Mouse (Mus musculus) embryonic facial prominence, embryonic 14.5 days (tissue): ENCODE measurements around the gene Arrdc2. TPM values are rescaled to one million over a fixed set of nuclear protein-coding genes. Genes with fewer than 3 reads are reported as not detected.

ENCODE experiments used
- ATAC-seq: fragments of 200-750 bp; cut with Nextera tagmentation; 2 replicates; pipeline ENCODE4 v1.8.0; 2017; ENCODE audit warnings: low read depth, moderate number of reproducible peaks, moderate TSS enrichment
- DNase-seq: peaks from one replicate; pipeline ENCODE4 v3.0.0-alpha.2; 2015; ENCODE audit warnings: low spot score
- H3K27ac ChIP-seq: fragments of 300-500 bp; sonication (generic); replicated peaks from 2 replicates; pipeline ENCODE4 v1.5.1; 2014; ENCODE audit warnings: low read depth, mild to moderate bottlenecking, low read length, moderate library complexity
- H3K27me3 ChIP-seq: fragments of 300-500 bp; sonication (generic); replicated peaks from 2 replicates; pipeline ENCODE4 v1.6.1; 2014; ENCODE audit warnings: low read length; ENCODE audit not compliant: control insufficient read depth, insufficient read depth
- H3K36me3 ChIP-seq: fragments of 300-500 bp; sonication (generic); 2 replicates; pipeline ENCODE4 v1.6.1; 2014; ENCODE audit warnings: low read length, mixed read lengths; ENCODE audit not compliant: control insufficient read depth, insufficient read depth
- H3K4me1 ChIP-seq: fragments of 300-500 bp; sonication (generic); 2 replicates; pipeline ENCODE4 v1.6.1; 2014; ENCODE audit warnings: antibody characterized with exemption, low read length; ENCODE audit not compliant: control insufficient read depth, insufficient read depth
- H3K4me2 ChIP-seq: fragments of 300-500 bp; sonication (generic); 2 replicates; pipeline ENCODE4 v1.6.1; 2014; ENCODE audit warnings: low read depth, mild to moderate bottlenecking, low read length, moderate library complexity, mixed read lengths
- H3K4me3 ChIP-seq: fragments of 300-500 bp; sonication (generic); 2 replicates; pipeline ENCODE4 v1.5.1; 2014; ENCODE audit warnings: low read depth, mild to moderate bottlenecking, low read length
- H3K9ac ChIP-seq: fragments of 300-500 bp; sonication (generic); 2 replicates; pipeline ENCODE4 v1.6.1; 2014; ENCODE audit warnings: low read depth, mild to moderate bottlenecking, low read length, moderate library complexity, mixed read lengths
- H3K9me3 ChIP-seq: fragments of 300-500 bp; sonication (generic); 2 replicates; pipeline ENCODE4 v1.6.1; 2016; ENCODE audit warnings: low read length; ENCODE audit not compliant: control insufficient read depth
- WGBS: fragments of 180-500 bp; shearing (Covaris S2); extraction: QIAGEN DNeasy Blood & Tissue Kit; methylation state at CpG from one replicate; pipeline ENCODE4 v1.1.7; 2014; 5-methylcytosine and 5-hydroxymethylcytosine counted together
- polyA plus RNA-seq: library from polyadenylated mRNA; unstranded; fragments of >200 nt; fragmentation: Nextera tagmentation; extraction: Ambion mirVana; gene quantifications from 2 replicates; pipeline ENCODE4 v1.2.1, GENCODE M21; 2014

Gene Arrdc2
- polyA plus RNA-seq, 1 experiment from 2014 or later = 5.4 TPM

- peak; percentile 82 for DNase-seq
These were observed 18.0 kb upstream of the Arrdc2 start for GRCm38 (mm10) chr8:70857516-70857915.

GRCm38 (mm10) chr8:70856541-70857197 lies 17.1 kb upstream of the Arrdc2 start:
- H3K27me3 ChIP-seq = 0 out of 2 replicates have a peak, but pooled peaks cover under 1% of the 10 kb centered on the region
- 5% methylated on average over 27 of the region's 33 CpGs for WGBS
- H3K4me1 ChIP-seq = peaks cover 8% of the 10 kb centered on the region
- H3K36me3 ChIP-seq = no peaks in the 10 kb centered on the region
- peak overlapping the region; percentile 63 for H3K9ac ChIP-seq
- DNase-seq (peak; percentile 69), ATAC-seq (peak; percentile 80)
- no peaks in the 10 kb centered on the region for H3K9me3 ChIP-seq
- peak overlapping the region; percentile 88 for H3K4me2 ChIP-seq
- no peak overlapping the region for H3K27ac ChIP-seq
- peak overlapping the region; percentile 53 for H3K4me3 ChIP-seq

More at GRCm38 (mm10) chr8:70857516-70857915, 18.0 kb upstream of the Arrdc2 start:
- WGBS = 6% methylated on average over 4 of the region's 4 CpGs
- ATAC-seq = 0 out of 2 replicates have a peak, but pooled peaks have one; percentile 30
- H3K27me3 ChIP-seq = peaks cover 9% of the 10 kb centered on the region
- H3K36me3 ChIP-seq = no peaks in the 10 kb centered on the region
- H3K9me3 ChIP-seq = no peaks in the 10 kb centered on the region
- peak overlapping the region; percentile 53; the same call in 1 of the 2 replicates for H3K4me3 ChIP-seq
- no peak overlapping the region for H3K9ac ChIP-seq
- peak overlapping the region; percentile 88 for H3K4me2 ChIP-seq
- no peak overlapping the region for H3K27ac ChIP-seq
- peaks cover 8% of the 10 kb centered on the region for H3K4me1 ChIP-seq

DNA sequence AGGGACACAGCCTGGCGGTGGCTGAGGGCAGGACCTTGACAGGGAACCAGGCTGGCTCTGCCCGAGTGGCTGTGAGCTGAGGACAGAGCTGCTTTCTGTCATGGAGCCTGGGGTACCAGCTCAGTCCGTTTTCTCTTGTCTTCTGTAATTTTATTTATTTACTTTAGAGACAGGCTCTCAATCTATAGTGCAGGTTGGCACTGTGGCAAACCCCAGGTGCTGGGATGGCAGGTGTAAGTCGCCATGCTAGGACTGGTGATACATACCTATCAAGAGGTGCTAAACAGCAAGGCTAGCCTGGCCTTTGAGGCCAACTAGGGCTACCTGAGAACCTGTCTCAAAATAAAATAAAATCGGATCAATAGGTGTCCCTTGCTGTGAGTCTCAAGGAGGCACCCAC lies 16.5 kb upstream of the Arrdc2 start:
- Histone ChIP-seq H3K27ac (no peak overlapping the region), H3K27me3 (no peaks in the 10 kb centered on the region), H3K4me2 (peak overlapping the region; percentile 88), H3K4me3 (no peak overlapping the region), H3K36me3 (no peaks in the 10 kb centered on the region), H3K9ac (no peak overlapping the region; the same call in 1 of the 2 replicates), H3K4me1 (peaks cover 8% of the 10 kb centered on the region), H3K9me3 (no peaks in the 10 kb centered on the region)
- 52% methylated on average over 4 of the region's 5 CpGs for WGBS
- no peak for ATAC-seq
- no peak for DNase-seq

- no peak overlapping the region for H3K4me3 ChIP-seq
These were observed 14.3 kb upstream of the Arrdc2 start for GRCm38 (mm10) chr8:70853863-70854262.

DNA sequence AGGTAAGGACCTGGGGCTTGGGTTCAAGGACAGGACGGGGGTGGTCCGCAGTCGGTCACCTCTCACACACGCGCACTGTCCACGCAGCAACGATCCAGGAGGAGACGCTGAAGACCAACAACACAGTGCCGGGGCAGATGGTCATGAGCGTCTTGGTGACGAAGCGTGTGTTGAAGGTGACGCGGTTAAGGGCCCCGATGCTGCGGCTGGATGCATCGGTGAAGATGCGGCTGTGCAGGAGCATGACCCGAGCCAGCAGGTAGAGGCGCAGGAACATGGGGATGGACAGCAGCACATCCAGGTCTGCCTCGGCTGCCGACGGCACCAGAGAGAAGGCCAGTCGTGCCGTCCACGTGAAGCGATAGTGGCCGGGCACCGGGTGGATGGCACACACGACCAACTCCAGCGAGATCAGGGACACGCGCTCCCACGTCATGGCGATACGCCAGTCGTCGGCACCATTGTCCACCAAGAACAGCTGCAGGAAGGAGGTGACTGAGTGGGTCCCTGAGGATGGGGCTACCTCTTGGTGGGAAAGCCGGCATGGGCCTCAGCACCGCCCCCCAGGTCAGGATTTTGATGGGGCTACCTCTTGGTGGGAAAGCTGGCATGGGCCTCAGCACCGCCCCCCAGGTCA lies 13.2 kb upstream of the Arrdc2 start:
- Histone ChIP-seq H3K9me3 (no peaks in the 10 kb centered on the region), H3K27ac (no peak overlapping the region), H3K36me3 (no peaks in the 10 kb centered on the region), H3K4me2 (no peak overlapping the region), H3K9ac (no peak overlapping the region; the same call in 1 of the 2 replicates), H3K27me3 (no peaks in the 10 kb centered on the region), H3K4me1 (peaks cover 8% of the 10 kb centered on the region), H3K4me3 (no peak overlapping the region)
- DNase-seq (no peak), ATAC-seq (no peak)
- 87% methylated on average over 38 of the region's 41 CpGs for WGBS

More at GRCm38 (mm10) chr8:70853863-70854262, 14.3 kb upstream of the Arrdc2 start:
- Histone ChIP-seq H3K4me1 (peaks cover 8% of the 10 kb centered on the region), H3K4me2 (no peak overlapping the region), H3K27me3 (no peaks in the 10 kb centered on the region), H3K9me3 (no peaks in the 10 kb centered on the region), H3K27ac (no peak overlapping the region), H3K36me3 (no peaks in the 10 kb centered on the region), H3K9ac (no peak overlapping the region)
- 92% methylated on average over 2 of the region's 2 CpGs for WGBS
- no peak for ATAC-seq
- DNase-seq = no peak

GRCm38 (mm10) chr8:70851837-70852236 lies 12.3 kb upstream of the Arrdc2 start:
- WGBS = 56% methylated on average over 5 of the region's 6 CpGs
- H3K9ac ChIP-seq = no peak overlapping the region
- no peaks in the 10 kb centered on the region for H3K27me3 ChIP-seq
- DNase-seq = no peak
- no peak overlapping the region for H3K27ac ChIP-seq
- no peak overlapping the region for H3K4me3 ChIP-seq
- no peak for ATAC-seq
- peaks cover 2% of the 10 kb centered on the region for H3K4me1 ChIP-seq
- H3K9me3 ChIP-seq = no peaks in the 10 kb centered on the region
- H3K36me3 ChIP-seq = no peaks in the 10 kb centered on the region
- no peak overlapping the region for H3K4me2 ChIP-seq

DNA sequence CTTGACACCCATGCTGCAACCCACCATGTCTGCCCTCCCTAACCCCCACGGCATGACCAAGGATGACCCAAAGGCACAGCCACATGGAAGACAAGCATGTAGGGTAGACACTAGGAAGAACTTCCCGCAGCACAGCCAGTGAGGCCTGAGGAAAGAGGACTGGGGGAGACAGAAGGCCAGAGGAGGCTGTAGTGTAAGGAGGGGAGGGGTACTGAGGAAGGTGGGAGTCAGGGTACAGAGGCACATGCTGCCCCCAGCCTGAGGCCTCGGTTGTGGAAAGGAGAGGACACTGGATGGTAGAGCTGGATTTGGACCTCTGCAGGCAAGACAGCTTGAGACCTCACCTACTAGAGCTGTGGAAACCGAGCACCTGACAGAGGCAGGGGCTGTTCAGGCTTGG lies 11.4 kb upstream of the Arrdc2 start:
- Histone ChIP-seq H3K27me3 (no peaks in the 10 kb centered on the region), H3K27ac (no peak overlapping the region), H3K4me2 (no peak overlapping the region), H3K36me3 (no peaks in the 10 kb centered on the region), H3K4me1 (no peaks in the 10 kb centered on the region), H3K4me3 (no peak overlapping the region), H3K9ac (no peak overlapping the region), H3K9me3 (no peaks in the 10 kb centered on the region)
- DNase-seq (no peak), ATAC-seq (no peak)
- WGBS = 82% methylated on average over 4 of the region's 4 CpGs

GRCm38 (mm10) chr8:70850132-70850845 lies 10.8 kb upstream of the Arrdc2 start:
- no peaks in the 10 kb centered on the region for H3K27me3 ChIP-seq
- ATAC-seq = no peak
- no peak overlapping the region for H3K27ac ChIP-seq
- H3K9me3 ChIP-seq = no peaks in the 10 kb centered on the region
- 77% methylated on average over 7 of the region's 7 CpGs for WGBS
- no peaks in the 10 kb centered on the region for H3K4me1 ChIP-seq
- H3K9ac ChIP-seq = no peak overlapping the region
- no peaks in the 10 kb centered on the region for H3K36me3 ChIP-seq
- no peak overlapping the region for H3K4me2 ChIP-seq
- no peak overlapping the region for H3K4me3 ChIP-seq
- DNase-seq = no peak
